Mouse (Mus musculus): ENCODE data around the gene Abca7.
A peak's percentile ranks its signal among the peaks of the same experiment; 100 is the strongest.

Gene Abca7

DNA sequence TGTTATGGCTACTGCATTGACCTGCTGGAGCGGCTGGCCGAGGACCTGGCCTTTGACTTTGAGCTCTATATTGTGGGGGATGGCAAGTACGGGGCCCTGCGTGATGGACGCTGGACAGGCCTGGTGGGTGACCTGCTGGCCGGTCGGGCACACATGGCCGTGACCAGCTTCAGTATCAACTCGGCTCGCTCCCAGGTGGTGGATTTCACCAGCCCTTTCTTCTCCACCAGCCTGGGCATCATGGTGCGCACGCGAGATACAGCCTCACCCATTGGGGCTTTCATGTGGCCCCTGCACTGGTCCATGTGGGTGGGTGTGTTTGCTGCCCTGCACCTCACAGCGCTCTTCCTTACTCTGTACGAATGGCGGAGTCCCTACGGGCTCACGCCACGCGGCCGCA is 22.2 kb upstream of the Abca7 start:
- no peak for DNase-seq (ENCODE audit: low read depth, low spot score)

DNA sequence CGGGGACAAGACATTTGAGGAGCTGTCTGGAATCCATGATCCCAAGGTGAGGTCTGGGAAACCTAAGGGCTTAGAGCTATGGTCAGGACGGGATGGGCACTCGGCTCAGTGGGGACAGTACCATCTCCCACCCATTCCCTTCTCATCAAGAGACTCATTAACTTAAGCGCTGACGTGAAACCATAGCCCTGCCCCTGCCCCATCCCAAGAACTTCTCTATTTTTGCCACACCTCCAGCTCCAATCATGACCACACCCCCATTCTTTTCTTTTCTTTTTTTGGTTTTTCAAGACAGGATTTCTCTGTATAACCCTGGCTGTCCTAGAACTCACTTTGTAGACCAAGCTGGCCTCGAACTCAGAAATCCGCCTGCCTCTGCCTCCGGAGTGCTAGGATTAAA is 21.6 kb upstream of the Abca7 start:
- no peak for DNase-seq (ENCODE audit: low read depth, low spot score)

DNA sequence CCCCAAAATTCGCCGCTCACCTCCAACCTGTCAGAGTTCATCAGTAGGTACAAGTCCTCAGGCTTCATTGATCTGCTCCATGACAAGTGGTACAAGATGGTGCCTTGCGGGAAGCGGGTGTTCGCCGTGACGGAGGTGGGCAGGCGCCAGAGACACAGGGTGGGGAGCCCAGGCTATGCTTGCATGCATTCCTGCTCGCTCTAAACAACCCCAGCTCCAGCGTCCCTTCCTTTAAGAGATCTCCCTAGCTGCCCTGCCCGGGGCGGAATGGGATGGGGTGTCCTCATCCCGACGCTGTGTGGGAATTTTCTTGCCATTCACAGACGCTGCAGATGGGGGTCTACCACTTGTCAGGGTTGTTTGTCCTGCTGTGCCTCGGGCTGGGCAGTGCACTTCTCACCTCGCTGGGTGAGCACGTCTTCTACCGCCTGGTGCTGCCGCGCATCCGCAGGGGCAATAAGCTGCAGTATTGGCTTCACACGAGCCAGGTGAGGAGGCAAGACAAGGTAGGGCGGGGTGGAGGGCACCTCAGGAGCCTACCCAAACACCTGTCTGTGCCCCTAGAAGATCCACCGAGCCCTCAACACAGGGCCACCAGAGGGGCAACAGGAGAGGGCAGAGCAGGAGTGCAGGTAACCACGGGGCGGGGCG is 20.1 kb upstream of the Abca7 start:
- no peak for DNase-seq (ENCODE audit: low read depth, low spot score)

DNA sequence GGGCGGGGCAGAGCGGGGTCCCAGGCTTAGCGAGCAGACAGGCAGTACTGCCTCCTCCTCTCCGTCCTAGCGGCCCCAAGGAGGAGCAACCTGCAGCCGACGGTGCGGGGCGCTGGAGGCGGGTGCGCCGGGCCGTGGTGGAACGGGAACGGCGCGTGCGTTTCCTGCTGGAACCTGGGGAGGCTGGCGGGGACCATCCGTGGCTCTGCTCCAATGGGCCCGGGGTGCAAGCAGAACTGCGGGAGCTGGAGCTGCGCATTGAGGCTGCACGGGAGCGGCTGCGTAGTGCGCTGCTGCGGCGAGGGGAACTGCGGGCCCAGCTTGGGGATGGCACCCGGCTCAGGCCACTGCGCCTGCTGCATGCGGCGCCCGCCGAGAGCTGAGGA is 19.6 kb upstream of the Abca7 start:
- DNase-seq (ENCODE audit: low read depth, low spot score) = no peak

DNA sequence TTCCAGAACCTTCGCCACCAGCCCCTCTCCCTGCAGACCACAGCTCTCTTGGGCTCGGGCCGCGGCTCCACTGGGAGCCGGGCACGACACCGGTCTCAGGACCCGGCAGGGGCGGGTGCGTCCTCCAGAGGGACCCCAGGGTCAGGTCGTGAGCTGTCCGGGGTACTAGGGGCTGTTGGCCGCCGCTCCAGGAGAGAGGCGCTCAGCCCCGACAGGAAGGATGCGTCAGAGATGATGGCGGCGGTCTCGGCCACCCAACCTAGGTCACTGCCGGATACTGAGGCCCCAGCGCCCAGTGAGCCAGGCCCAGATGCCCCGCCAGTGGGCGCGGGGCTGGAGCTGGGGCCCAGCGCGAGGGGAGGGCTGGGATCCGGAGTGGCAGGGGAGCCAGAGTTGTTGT is 19.0 kb upstream of the Abca7 start:
- DNase-seq (ENCODE audit: low read depth, low spot score) = no peak

DNA sequence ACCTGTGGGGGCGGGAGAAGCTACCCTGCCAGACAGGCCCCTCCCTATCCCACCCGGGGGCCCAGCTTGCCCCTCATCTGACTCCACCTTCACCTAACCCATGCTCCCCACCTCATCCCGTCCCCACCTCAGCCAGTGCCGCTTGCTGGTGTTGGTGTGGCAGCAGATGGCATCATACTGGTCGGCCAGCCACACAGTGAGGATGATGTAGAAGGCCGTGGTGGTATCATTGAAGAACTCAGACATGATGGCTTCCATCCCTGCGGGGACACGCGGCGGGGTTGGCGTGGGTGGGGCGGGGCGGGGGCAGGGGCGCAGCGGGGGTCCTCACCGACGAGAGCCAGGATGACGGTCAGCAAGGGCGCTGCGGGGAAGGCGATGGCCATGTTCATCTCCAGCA is 18.2 kb upstream of the Abca7 start:
- DNase-seq (ENCODE audit: low read depth, low spot score) = no peak

DNA sequence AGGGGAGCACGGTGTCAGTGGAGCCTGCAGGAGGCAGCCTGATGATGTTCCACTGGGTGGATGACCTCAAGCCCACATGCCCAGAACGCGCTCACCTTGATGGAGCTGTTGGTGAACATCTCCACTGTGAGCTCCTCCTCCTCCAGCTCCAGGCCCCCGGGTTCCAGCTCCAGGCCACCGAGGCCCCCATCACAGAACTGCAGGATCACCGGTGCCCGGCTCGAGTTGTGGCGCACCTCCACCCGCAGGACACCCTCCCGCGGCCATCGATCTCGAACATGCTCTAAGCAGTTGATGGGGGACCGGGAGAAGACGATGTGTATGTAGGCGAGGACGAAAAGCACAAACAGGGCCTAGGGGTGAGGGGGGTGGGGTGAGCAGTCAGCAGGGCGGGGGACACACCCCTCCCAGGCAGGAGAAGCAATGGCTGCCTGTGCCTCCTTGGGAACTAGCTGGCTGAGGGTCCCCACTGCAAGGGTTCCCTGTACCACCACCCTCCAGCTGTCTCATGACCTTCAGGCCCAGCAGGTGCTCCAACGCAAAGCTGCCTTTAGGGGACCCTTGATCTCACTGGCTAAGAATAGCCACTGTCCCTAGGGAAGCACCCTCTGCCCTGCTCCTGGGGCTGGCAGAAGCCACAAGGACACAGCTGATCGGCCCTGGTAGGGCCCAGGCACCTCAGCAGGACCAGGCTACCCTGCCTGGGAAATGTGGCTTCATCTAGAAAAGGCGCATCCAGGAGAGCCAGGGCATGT is 16.7 kb upstream of the Abca7 start:
- no peak for DNase-seq (ENCODE audit: low read depth, low spot score)

DNA sequence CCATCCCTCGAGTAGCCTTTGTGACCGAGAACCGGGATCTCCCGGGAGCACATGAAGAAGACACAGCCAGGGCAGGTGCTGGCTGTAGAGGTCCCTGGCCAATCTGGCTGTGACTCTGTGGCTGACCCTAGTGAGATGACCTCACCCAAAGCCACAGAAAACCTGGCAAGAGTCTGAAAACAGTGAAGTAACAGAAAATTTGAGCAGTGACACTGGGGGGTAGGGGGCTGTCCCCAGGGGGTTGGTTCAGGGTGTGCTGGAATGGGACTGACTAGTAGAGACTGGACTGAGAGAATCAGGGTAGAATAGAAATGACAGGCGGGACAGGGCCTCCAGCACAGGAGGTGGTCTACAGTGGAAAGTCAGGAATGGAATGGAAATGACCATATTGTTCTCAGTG is 13.1 kb upstream of the Abca7 start:
- DNase-seq (ENCODE audit: low read depth, low spot score) = no peak

DNA sequence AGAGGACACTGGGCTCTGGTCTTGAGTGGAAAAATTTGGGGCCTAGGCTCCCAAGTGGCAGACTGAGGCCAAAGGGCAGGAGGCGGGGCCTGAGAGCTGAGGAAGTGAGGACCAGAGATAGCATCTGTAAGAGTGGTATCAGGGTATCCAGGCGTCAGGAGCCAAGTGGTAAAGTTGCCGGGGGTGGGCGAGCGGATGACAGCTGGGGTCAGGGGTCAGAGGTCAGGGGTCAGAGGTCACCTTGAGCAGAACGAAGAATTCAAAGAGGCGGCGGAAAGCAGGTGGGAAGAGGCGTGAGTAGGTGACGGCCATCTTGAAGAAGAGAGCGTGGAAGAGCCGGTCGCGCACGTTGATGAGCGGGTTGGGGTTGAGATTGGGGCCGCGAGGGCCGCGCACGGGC is 12.6 kb upstream of the Abca7 start:
- peak; percentile 77 for DNase-seq (ENCODE audit: low read depth, low spot score)

DNA sequence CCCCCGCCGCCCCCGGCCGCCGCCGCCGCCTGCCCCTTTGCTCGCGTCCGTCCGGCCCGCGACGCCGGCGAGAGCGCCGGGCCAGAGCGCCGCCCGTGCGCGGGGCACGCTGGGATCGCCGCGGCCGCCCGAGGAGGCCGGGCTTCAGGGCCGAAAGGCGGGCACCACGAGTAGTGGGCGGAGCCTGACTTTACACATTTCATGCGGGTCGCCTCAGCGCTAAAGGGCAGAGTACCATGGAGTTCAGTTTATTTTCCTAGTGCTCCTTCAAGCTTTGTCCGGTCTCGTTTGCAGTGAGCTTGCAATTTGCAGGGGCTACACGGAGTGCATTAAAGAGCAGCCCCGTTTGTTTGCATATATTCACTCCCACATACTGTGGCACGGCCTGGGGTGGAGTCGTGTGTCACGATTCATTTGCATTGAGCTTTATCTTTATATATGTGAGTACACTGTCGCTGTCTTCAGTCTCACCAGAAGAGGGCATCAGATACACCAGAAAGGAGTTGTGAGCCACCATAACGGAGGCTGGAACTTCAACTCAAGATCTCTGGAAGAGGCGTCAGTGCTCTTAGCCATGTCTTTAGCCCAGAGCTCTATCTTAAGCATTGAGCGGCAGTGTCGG is 12.0 kb upstream of the Abca7 start, which contains the start of gene Tmem259:
Tmem259 (minus strand) TSS at position 136 of the 622 bp plus-strand sequence.
- peak; percentile 93 for DNase-seq (ENCODE audit: low read depth, low spot score)

DNA sequence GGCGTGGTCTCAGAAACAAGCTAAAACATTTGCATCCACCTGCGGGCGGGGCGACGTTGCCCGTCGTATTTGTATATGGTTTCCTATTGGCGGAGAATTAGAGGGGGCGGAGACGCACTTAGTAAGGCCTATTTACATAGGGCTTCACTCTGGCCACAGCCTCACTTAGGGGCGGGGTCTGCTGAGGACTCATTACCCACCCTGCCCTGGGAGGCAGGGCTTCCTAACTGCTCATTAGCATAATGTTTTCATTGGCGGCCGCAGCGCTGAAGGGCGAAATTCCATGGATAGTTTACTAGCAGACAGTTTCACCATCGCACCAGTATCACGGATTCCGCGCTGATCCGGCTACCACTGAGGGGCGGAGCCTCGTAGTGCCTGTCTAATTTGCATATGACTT is 11.4 kb upstream of the Abca7 start:
- peak; percentile 100 for DNase-seq (ENCODE audit: low read depth, low spot score)

DNA sequence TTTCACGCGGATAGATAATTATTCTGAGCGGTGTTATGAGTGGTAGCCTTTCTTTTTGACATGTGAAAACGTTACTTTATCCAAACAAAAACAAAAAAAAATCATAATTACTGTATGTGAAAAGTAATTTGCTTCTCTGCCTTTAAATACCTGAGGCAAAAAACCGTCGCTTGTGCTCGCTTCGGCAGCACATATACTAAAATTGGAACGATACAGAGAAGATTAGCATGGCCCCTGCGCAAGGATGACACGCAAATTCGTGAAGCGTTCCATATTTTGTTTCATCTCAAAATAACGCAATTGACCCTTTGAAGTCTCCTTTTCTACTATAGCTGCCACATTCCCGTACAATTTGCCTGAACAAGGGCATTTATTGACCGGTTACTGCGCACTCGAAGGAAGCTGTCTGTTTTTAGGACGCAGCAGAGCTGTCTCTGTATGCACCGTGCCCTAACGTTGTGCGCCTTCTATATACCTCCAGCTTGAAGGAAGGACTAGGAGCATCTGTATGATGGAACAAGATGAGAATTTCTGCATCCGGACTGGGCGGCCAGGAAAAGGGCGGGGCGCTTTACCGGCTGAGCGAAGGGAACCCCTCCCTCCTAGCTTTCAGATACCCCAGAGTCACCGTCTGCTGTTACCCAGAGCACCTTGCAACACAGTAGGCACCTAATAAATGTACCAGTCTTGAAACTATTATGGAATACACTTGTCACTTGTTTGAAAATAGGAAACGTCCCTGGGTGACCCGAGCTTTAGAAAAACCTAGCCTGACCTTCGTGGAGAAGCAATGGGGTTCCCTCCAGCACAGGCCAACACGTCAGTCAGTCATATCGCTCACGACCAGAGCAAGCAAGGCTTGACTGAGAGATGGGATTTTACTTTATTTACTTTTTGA is 10.7 kb upstream of the Abca7 start:
- DNase-seq (ENCODE audit: low read depth, low spot score) = peak; percentile 77

DNA sequence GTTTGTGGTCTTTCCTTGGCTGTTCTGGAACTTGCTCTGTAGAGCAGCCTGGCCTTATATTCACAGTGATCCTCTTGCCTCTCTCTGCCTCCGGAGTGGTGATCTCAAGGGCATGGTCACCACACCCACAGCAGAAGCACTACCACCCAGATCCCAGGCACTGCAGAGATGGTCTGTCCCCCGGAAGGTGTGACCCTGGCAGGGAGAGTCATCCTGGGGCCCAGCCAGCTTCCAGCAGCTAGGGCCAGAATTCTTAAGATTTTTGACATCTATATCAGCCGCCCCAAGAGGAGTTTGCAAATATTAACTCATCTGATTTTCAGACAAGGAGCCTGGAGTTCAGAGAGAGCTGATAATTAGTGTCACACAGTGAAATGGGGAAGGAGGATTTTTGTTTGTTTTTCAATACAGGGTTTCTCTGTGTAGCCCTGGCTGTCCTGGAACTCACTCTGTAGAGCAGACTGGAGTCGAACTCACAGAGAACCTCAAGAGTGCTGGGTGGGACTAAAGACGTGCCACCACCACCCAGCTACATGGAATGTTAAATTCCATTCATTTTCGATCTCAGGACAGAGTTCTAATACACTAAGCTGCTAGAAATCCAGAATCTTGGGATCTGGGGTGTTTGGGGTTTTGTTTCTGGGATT is 9.9 kb upstream of the Abca7 start:
- no peak for DNase-seq (ENCODE audit: low read depth, low spot score)

DNA sequence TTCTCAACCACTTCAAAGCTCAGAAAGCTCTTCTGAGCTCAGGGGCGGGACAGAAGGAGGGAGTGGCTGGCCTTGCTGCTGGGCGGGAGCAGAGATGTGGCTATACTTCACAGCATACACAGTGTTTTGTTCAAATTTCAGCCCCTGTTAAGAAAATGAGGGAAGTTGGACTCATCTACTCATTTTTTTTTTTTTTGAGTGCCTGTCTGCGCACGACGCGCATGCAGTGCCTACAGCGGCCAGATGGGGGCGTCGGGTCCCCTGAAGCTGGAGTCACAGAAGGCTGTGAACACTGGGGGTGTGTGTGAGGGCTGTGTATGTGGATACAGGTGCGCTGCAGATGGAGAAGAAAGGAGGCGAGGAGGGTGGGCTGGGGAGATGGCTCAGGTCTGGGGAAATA is 9.3 kb upstream of the Abca7 start:
- DNase-seq (ENCODE audit: low read depth, low spot score) = peak; percentile 89

DNA sequence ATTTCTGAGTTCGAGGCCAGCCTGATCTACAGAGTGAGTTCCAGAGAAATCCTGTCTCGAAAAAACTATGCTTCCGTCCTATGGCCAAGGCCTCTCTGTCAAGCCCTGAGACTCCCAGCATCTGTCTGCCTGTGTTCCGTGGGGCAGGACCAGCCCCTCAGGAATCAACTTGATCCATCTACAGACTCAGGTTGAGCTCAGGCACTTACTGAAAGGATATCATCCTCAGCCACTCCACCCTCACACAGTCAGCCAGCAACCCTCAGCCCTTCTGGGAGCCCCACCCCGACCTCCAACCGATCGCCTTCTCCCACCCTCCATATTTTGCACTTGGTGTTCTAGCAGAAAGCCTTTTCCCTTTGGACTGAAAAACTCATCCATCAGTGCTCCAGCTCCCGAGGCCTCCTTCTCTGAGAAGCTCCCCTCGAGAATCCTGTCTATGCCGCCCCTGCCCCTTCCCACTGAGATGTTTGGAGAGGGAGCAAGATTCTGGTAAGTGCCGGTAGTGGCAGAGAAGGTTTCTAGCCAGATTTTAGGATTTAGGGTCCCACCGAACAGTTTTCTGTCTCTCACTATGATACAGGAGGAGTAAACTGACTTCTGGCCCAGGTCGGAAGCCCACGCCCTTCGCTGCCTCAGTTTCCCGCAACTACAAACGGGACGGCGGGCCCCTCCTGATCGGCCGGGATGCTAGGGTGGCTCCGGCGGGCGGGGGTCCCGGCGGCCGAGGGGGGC is 8.4 kb upstream of the Abca7 start:
- no peak for DNase-seq (ENCODE audit: low read depth, low spot score)

DNA sequence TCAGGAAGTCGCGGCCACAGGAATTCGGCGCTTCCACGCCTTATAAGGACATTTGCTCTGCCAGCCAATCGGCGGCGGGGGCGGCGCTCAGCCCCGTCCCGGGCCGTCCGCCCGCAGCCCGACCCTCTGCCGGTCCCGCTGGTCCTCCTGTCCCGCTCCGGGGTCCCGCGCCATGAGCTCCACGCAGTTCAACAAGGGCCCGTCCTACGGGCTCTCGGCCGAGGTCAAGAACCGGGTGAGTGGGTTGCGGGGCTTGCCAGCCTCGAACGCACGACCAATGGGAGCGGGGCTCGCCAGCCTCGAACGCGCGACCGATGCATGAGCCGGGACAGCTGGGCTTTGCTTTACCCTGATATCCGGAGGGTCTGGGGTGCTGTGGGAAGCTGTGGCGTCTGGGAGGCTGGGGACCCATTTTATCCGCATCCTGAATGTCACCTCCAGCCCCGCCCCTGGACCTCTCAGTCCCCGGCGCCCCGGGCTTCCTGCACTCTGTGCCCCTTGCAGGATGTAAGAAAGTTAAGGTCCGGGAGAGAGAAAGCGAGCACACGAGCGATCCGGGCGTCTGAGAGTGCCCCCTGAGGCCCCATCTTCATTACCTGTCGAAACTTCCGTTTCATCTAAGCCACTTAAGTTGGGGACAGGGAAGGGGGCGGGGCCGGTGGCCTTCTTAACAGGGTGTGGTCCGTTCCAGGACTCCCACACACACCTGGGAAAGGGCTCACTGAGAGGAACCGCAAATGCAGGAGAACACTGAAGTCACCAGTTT is 7.6 kb upstream of the Abca7 start, which contains the start of gene Cnn2:
Cnn2 (plus strand) TSS at position 79 of the 766 bp plus-strand sequence.
- DNase-seq (ENCODE audit: low read depth, low spot score) = no peak

DNA sequence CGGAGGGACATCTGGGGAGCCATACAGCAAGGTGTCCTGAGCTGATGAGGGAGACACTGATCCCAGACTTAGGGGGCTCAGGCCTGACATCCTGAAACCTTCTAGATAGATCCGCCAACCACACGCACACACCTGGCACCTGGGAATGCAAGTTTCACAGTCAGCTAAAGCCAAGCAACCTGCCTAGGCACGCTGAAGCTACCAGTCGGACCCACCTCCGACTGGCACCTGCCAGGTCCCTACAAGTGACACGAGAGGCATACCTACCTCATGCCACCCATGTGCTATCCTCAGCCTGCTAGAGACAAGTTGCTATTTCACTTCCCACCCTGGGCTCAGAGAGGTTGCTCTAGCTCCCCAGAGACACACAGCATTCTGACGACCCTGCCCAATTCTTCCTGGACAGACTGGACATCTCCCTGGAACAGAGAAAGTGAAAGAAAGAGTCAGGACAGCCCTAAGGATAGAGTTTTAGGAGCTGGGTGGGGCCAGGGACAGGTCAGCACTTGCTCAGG is 7.0 kb upstream of the Abca7 start:
- DNase-seq (ENCODE audit: low read depth, low spot score) = no peak

DNA sequence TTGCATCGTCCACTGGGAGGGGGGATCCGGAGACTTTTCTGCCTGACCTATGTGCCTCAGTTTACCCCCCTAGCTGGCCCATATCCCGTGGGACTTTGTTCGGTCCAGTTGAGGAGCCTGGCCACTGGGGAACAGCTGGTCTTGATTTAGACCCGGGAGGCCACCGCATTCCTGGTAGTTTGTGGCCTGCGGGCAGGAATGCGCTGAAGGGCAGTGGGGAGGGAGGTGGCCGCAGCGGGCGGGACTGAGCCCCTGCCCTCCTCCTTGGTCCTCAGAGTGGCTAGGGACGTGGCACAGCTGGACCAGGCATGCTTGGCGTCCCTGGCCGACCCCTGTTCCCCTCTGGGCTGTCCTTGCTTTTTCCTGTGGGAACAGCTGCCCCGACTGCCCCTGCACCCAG is 6.4 kb upstream of the Abca7 start:
- no peak for DNase-seq (ENCODE audit: low read depth, low spot score)

DNA sequence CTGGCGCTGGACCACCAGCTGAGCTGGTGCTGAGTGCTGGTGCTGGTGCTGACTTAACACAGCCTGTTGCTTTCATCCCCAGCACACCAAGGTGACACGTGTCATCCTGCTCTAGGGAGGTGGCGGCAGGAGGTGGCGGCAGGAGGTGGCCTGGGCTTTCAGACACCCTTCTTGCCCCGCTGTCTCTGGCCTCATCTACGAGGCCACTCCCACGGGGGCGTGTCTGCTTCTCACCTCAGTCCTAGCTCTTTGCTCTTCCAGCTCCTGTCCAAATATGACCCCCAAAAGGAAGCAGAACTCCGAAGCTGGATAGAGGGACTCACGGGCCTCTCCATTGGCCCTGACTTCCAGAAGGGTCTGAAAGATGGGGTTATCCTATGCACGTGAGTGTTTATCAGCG is 5.2 kb upstream of the Abca7 start:
- peak; percentile 62 for DNase-seq (ENCODE audit: low read depth, low spot score)

DNA sequence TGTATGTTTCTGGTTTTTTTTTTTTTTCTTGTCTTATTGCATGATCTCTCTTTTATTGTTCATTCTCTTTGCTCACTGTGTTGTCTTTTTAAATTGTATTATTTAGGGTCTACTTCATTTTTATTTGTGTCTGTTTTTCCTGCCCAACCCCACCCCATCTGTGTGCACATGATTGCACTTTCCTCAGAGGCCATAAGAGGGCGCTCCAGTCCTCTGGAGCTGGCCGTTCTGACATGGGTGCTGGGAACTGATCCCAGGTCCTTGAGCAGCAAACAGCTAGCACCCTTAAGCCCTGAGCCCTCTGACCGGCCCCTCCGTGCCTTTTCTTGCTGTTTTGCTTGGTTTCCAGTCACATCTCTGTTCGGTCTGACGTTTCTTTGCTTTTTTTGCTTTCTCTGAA is 4.7 kb upstream of the Abca7 start:
- DNase-seq (ENCODE audit: low read depth, low spot score) = no peak
